Mouse (Mus musculus): ENCODE measurements around the gene Slc35b4. TPM values are rescaled to one million over a fixed set of nuclear protein-coding genes. Genes with fewer than 3 reads are reported as not detected.

Slc35b4 gene
- polyA plus RNA-seq, 1 experiment from 2014 or later = 24.3 TPM

DNA sequence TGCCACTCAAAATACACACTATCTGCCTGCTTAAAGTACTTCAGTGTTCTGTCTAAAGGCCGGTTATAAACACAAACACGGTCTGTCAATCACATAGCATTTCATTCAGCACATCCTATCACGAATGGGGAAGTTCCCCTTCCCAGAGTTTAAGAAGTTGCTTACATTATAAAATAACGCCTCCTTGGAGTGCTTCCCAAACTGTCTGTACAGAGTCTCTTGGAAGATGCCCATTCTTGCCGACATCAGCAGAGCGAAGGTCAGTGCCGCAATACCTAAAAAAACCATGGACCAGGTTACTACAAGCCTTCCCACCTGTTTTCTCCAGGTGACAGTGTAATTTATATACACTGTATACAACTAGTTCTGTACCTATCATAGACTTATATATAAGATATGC, 15.4 kb downstream of the Slc35b4 start:
- DNase-seq (ENCODE audit: low spot score) (no peak), ATAC-seq (no peak)
- no peaks in the 10 kb centered on the region for H3K27me3 ChIP-seq (replicated peaks; ENCODE audit: insufficient read depth, low read length)
- H3K9me3 ChIP-seq (ENCODE audit: low read length) = no peaks in the 10 kb centered on the region
- no peak overlapping the region for H3K27ac ChIP-seq (ENCODE audit: low read length)
- no peaks in the 10 kb centered on the region; the same call in 1 of the 2 replicates for H3K4me1 ChIP-seq (ENCODE audit: insufficient read depth, low read depth, low read length)
- no peak for TF ChIP-seq CTCF (IDR thresholded peaks at IDR 0.05)
- no peak overlapping the region for H3K4me2 ChIP-seq (replicated peaks; ENCODE audit: low read depth, low read length)
- H3K36me3 ChIP-seq (ENCODE audit: insufficient read depth, low read length) = peaks cover 30% of the 10 kb centered on the region; the same call in 1 of the 2 replicates
- H3K9ac ChIP-seq (replicated peaks; ENCODE audit: low read depth) = no peak overlapping the region
- WGBS = 64% methylated on average over 7 of the region's 7 CpGs
- no peak overlapping the region for H3K4me3 ChIP-seq (ENCODE audit: low read depth, low read length)

GRCm38 (mm10) chr6:34160816-34161310, 16.0 kb downstream of the Slc35b4 start:
- ATAC-seq (peak; percentile 48), DNase-seq (ENCODE audit: low spot score) (peak; percentile 34)
- 77% methylated on average over 7 of the region's 7 CpGs for WGBS
- Histone ChIP-seq H3K4me1 (ENCODE audit: insufficient read depth, low read depth, low read length) (no peaks in the 10 kb centered on the region; the same call in 1 of the 2 replicates), H3K4me3 (ENCODE audit: low read depth, low read length) (no peak overlapping the region), H3K36me3 (ENCODE audit: insufficient read depth, low read length) (peaks cover 26% of the 10 kb centered on the region; the same call in 1 of the 2 replicates), H3K9me3 (ENCODE audit: low read length) (no peaks in the 10 kb centered on the region), H3K27me3 (replicated peaks; ENCODE audit: insufficient read depth, low read length) (no peaks in the 10 kb centered on the region), H3K27ac (ENCODE audit: low read length) (no peak overlapping the region), H3K9ac (replicated peaks; ENCODE audit: low read depth) (no peak overlapping the region), H3K4me2 (replicated peaks; ENCODE audit: low read depth, low read length) (no peak overlapping the region)
- no peak for TF ChIP-seq CTCF (IDR thresholded peaks at IDR 0.05)
- no peak for TF ChIP-seq EP300 (IDR thresholded peaks at IDR 0.05)

DNA sequence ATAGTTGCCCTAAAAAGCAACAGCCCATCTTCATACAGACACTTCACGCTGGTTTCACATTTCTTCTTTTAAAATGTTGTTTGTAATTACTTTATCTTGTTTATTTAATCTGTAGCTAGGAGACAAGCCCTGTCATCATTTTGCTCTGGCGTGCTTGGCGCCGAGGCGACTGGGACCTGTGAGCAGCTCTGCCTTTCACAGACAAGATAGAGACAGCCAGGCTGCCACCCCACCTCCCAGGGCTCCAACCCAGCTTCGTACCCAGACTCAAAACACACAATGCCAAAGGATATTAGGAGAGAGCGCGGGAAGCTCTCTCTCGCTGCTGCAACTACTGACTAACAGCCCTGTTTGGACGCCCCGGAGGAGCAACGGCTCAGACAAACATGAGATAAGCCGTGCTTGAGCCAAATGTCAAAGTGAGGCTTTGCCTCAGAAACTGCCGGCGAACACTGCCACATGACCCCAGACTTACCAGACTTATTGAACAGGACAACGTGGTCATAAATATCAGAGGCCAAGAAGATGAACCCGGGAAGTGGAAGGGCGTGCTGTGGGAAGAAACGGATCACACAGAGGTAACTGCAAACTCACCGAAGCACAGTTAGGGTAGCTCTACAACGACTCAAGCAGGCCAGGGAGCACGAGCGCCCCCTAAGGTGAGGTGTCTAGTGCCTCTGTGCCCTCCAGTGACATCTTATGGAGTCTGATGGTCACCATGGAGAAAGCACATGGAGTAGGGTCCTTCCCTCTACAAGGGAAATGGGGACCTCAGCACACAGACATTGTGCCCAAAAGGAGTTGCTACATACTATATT, 16.7 kb downstream of the Slc35b4 start:
- Histone ChIP-seq H3K4me2 (replicated peaks; ENCODE audit: low read depth, low read length) (no peak overlapping the region), H3K9me3 (ENCODE audit: low read length) (no peaks in the 10 kb centered on the region), H3K4me1 (ENCODE audit: insufficient read depth, low read depth, low read length) (peaks cover 4% of the 10 kb centered on the region; the same call in 1 of the 2 replicates), H3K9ac (replicated peaks; ENCODE audit: low read depth) (no peak overlapping the region), H3K27ac (ENCODE audit: low read length) (no peak overlapping the region), H3K36me3 (ENCODE audit: insufficient read depth, low read length) (peaks cover 20% of the 10 kb centered on the region; the same call in 1 of the 2 replicates), H3K27me3 (replicated peaks; ENCODE audit: insufficient read depth, low read length) (no peaks in the 10 kb centered on the region), H3K4me3 (ENCODE audit: low read depth, low read length) (no peak overlapping the region)
- ATAC-seq (peak; percentile 64), DNase-seq (ENCODE audit: low spot score) (peak; percentile 39)
- TF ChIP-seq CTCF (IDR thresholded peaks at IDR 0.05) = peak; percentile 55
- no peak for TF ChIP-seq EP300 (IDR thresholded peaks at IDR 0.05)
- 38% methylated on average over 23 of the region's 23 CpGs for WGBS

DNA sequence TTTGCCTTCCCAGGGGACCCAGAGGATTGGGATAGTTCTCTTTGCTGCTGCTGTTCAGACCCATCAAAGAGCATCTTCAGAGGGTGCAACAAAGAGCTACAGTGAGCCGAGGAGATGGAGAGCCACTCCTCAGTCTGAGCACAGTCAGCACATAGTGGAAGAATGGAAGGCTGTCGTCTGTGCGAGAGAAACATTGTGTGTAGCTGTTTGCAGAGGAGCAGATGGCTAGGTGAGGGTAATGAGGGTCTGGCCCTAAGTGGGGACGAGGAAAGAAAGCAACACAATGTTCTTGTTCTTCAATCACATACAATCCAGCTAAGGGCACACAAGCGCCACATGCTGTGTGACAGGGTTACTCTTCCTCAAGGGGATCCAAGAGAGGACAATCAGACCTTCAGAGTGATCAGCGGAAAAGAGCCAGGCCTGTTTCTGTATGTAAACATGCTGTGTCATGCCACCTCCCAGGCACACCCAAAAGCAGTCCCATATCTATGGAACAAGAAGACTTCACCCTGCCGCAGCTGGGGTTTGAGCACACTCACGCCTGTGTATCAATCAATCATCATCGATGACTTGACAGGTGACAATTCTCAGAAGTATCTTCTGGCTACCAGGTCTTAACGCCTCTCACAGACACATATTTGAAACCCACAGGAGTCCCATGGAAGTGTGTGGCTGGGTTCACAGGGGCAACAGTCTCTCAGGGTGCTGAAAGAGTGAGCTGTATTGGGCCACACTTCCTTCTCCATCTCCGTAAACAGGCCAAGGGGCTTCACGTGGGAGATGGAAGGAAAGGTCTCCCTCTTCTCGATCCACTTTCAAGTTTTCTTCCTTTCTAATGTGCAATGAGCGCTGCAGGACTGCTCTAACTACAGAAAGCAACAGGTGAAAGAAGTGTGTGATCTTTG, 19.8 kb downstream of the Slc35b4 start:
- ATAC-seq (no peak), DNase-seq (ENCODE audit: low spot score) (no peak)
- no peak for TF ChIP-seq EP300 (IDR thresholded peaks at IDR 0.05)
- no peak for TF ChIP-seq CTCF (IDR thresholded peaks at IDR 0.05)
- Histone ChIP-seq H3K9me3 (ENCODE audit: low read length) (no peaks in the 10 kb centered on the region), H3K27me3 (replicated peaks; ENCODE audit: insufficient read depth, low read length) (no peaks in the 10 kb centered on the region), H3K4me1 (ENCODE audit: insufficient read depth, low read depth, low read length) (peaks cover 16% of the 10 kb centered on the region; the same call in 1 of the 2 replicates), H3K36me3 (ENCODE audit: insufficient read depth, low read length) (0 out of 2 replicates have a peak, but pooled peaks cover 20% of the 10 kb centered on the region), H3K9ac (replicated peaks; ENCODE audit: low read depth) (no peak overlapping the region), H3K4me2 (replicated peaks; ENCODE audit: low read depth, low read length) (no peak overlapping the region), H3K27ac (ENCODE audit: low read length) (no peak overlapping the region), H3K4me3 (ENCODE audit: low read depth, low read length) (no peak overlapping the region)
- WGBS = 78% methylated on average over 14 of the region's 14 CpGs

DNA sequence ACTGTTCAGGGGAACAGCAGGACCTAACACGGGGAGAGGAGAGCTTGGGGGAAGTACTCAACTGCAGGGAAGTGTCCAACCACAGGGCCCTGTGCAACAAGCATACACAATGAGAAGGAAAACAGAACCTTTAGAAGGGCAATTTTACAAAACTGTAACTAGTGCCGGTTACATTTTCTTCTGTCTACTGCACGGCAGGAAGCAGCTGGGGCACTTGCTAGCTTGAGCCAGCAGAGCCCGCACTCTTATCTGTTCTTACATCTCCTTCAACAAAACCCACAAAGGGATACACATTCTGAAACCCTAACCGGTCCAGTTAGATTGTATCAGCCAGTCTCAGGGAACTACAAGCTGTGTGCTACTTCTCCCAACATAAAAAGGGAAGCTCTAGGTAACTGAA, 20.9 kb downstream of the Slc35b4 start:
- WGBS = 14% methylated on average over 5 of the region's 5 CpGs
- Histone ChIP-seq H3K27me3 (replicated peaks; ENCODE audit: insufficient read depth, low read length) (no peaks in the 10 kb centered on the region), H3K36me3 (ENCODE audit: insufficient read depth, low read length) (0 out of 2 replicates have a peak, but pooled peaks cover 16% of the 10 kb centered on the region), H3K4me2 (replicated peaks; ENCODE audit: low read depth, low read length) (no peak overlapping the region), H3K9me3 (ENCODE audit: low read length) (no peaks in the 10 kb centered on the region), H3K4me3 (ENCODE audit: low read depth, low read length) (no peak overlapping the region), H3K27ac (ENCODE audit: low read length) (no peak overlapping the region), H3K9ac (replicated peaks; ENCODE audit: low read depth) (no peak overlapping the region), H3K4me1 (ENCODE audit: insufficient read depth, low read depth, low read length) (peaks cover 16% of the 10 kb centered on the region; the same call in 1 of the 2 replicates)
- peak; percentile 44 for DNase-seq (ENCODE audit: low spot score)
- TF ChIP-seq CTCF (IDR thresholded peaks at IDR 0.05) (no peak), EP300 (IDR thresholded peaks at IDR 0.05) (no peak)
- no peak for ATAC-seq

Data from lung, postnatal 0 days (tissue).